Mouse (Mus musculus): ENCODE measurements at regions not wholly inside any gene's neighbourhood (a gene's known extent, or its start where the extent isn't known, plus 50 kb on each side); places are given as distances from the start of the nearest gene placed in this dataset.

DNA sequence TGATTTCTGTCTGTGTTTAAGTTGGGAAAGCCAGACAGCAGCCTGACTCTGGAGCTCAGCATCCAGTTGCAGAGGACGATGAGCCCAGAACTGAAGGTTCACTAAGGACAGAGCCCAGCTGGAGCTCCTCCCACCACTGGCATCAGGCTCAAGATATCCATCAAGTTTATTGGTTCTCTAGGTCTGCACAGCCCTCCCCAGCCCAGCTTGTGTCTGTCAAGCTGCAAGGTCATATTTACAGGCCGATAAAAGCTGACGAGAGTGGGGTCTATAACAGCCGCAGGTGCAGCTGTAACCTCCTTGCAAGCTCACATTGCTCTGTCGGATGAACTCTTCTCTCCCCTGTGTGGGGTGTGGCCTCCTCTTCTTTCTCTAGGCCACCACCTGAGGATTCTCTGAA lies 184.3 kb downstream of the Ajap1 start:
- Histone ChIP-seq H3K36me3 (ENCODE audit: control insufficient read depth, insufficient read depth, low read length) (no peaks in the 10 kb centered on the region), H3K4me3 (ENCODE audit: low read depth, low read length) (no peak overlapping the region), H3K27ac (ENCODE audit: low read depth, low read length) (no peak overlapping the region), H3K4me1 (replicated peaks; ENCODE audit: control insufficient read depth, insufficient read depth, low read length) (no peaks in the 10 kb centered on the region), H3K27me3 (replicated peaks; ENCODE audit: control insufficient read depth, insufficient read depth, low read length) (no peaks in the 10 kb centered on the region), H3K9me3 (ENCODE audit: control insufficient read depth, low read length) (no peaks in the 10 kb centered on the region), H3K9ac (ENCODE audit: low read depth, low read length) (no peak overlapping the region), H3K4me2 (no peak overlapping the region)
- WGBS = 78% methylated on average over 5 of the region's 5 CpGs
- no peak for ATAC-seq (replicated peaks; ENCODE audit: low FRiP score)
- no peak for DNase-seq (ENCODE audit: low spot score)

GRCm38 (mm10) chr4:153294828-153295227 lies 187.8 kb downstream of the Ajap1 start:
- ATAC-seq (replicated peaks; ENCODE audit: low FRiP score) = no peak
- no peaks in the 10 kb centered on the region for H3K9me3 ChIP-seq (ENCODE audit: control insufficient read depth, low read length)
- H3K36me3 ChIP-seq (ENCODE audit: control insufficient read depth, insufficient read depth, low read length) = no peaks in the 10 kb centered on the region
- H3K4me2 ChIP-seq = no peak overlapping the region
- 53% methylated on average over 6 of the region's 6 CpGs for WGBS
- H3K9ac ChIP-seq (ENCODE audit: low read depth, low read length) = no peak overlapping the region
- no peak for DNase-seq (ENCODE audit: low spot score)
- H3K4me1 ChIP-seq (replicated peaks; ENCODE audit: control insufficient read depth, insufficient read depth, low read length) = no peaks in the 10 kb centered on the region
- H3K27ac ChIP-seq (ENCODE audit: low read depth, low read length) = no peak overlapping the region
- no peaks in the 10 kb centered on the region for H3K27me3 ChIP-seq (replicated peaks; ENCODE audit: control insufficient read depth, insufficient read depth, low read length)
- no peak overlapping the region for H3K4me3 ChIP-seq (ENCODE audit: low read depth, low read length)

- Histone ChIP-seq H3K27ac (ENCODE audit: low read depth, low read length) (no peak overlapping the region), H3K4me2 (no peak overlapping the region), H3K36me3 (ENCODE audit: control insufficient read depth, insufficient read depth, low read length) (no peaks in the 10 kb centered on the region), H3K4me3 (ENCODE audit: low read depth, low read length) (no peak overlapping the region), H3K27me3 (replicated peaks; ENCODE audit: control insufficient read depth, insufficient read depth, low read length) (no peaks in the 10 kb centered on the region), H3K9me3 (ENCODE audit: control insufficient read depth, low read length) (no peaks in the 10 kb centered on the region), H3K9ac (ENCODE audit: low read depth, low read length) (no peak overlapping the region), H3K4me1 (replicated peaks; ENCODE audit: control insufficient read depth, insufficient read depth, low read length) (no peaks in the 10 kb centered on the region)
- ATAC-seq (replicated peaks; ENCODE audit: low FRiP score) (no peak), DNase-seq (ENCODE audit: low spot score) (no peak)
- 58% methylated on average over 3 of the region's 3 CpGs for WGBS
Observed at GRCm38 (mm10) chr4:153293137-153293536, 189.5 kb downstream of the Ajap1 start.

- Histone ChIP-seq H3K4me3 (ENCODE audit: low read depth, low read length) (no peak overlapping the region), H3K9me3 (ENCODE audit: control insufficient read depth, low read length) (0 out of 2 replicates have a peak, but pooled peaks cover 4% of the 10 kb centered on the region), H3K36me3 (ENCODE audit: control insufficient read depth, insufficient read depth, low read length) (no peaks in the 10 kb centered on the region), H3K27me3 (replicated peaks; ENCODE audit: control insufficient read depth, insufficient read depth, low read length) (no peaks in the 10 kb centered on the region), H3K9ac (ENCODE audit: low read depth, low read length) (no peak overlapping the region), H3K4me2 (no peak overlapping the region), H3K27ac (ENCODE audit: low read depth, low read length) (no peak overlapping the region), H3K4me1 (replicated peaks; ENCODE audit: control insufficient read depth, insufficient read depth, low read length) (no peaks in the 10 kb centered on the region)
- DNase-seq (ENCODE audit: low spot score) (no peak), ATAC-seq (replicated peaks; ENCODE audit: low FRiP score) (no peak)
- WGBS = 71% methylated on average over 8 of the region's 8 CpGs
Observed at GRCm38 (mm10) chr4:153288362-153288761, 194.2 kb downstream of the Ajap1 start.

DNA sequence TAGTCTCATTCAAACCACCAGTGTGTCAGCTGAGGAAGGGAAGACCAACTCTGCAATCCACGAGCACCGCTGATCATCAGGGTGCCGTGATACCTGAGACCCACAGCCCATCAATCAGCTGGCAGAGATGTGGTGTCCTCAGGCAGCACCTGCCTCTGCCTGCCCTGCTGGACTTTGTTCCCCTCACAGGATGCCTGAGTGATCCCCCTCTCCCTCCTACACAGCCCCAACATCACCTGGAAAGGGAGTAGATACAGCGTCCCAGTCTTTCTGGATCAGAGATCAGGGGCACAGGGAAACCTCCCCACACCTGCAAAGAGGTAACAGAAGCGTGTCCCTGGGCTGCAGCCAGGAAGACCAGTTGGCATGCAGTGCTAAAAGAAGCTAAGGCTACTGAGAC lies 198.4 kb downstream of the Ajap1 start:
- Histone ChIP-seq H3K27ac (ENCODE audit: low read depth, low read length) (no peak overlapping the region), H3K36me3 (ENCODE audit: control insufficient read depth, insufficient read depth, low read length) (no peaks in the 10 kb centered on the region), H3K4me1 (replicated peaks; ENCODE audit: control insufficient read depth, insufficient read depth, low read length) (no peaks in the 10 kb centered on the region), H3K4me2 (no peak overlapping the region), H3K27me3 (replicated peaks; ENCODE audit: control insufficient read depth, insufficient read depth, low read length) (no peaks in the 10 kb centered on the region), H3K9me3 (ENCODE audit: control insufficient read depth, low read length) (0 out of 2 replicates have a peak, but pooled peaks cover 6% of the 10 kb centered on the region), H3K9ac (ENCODE audit: low read depth, low read length) (no peak overlapping the region), H3K4me3 (ENCODE audit: low read depth, low read length) (no peak overlapping the region)
- DNase-seq (ENCODE audit: low spot score) = no peak
- WGBS = 82% methylated on average over 5 of the region's 5 CpGs
- no peak for ATAC-seq (replicated peaks; ENCODE audit: low FRiP score)

DNA sequence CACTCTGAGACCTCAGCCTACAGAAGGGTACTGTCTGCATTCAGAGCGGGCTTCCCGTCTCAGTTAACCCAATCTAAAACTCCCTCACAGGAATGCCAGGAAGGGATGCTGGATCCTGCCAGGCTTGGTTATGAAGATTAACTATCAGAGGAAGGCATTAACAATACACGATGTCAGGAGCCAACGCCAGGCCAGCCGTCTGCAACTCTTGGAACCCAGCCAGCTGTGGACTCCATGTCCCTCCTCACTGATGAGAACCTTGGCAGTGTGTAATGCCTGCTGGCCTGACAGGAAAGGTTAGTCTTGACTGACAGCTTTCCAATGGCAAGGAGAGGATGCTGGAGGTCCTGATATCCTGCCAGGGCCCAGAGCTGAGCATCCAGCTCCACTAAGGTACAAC lies 206.0 kb downstream of the Ajap1 start:
- no peaks in the 10 kb centered on the region for H3K9me3 ChIP-seq (ENCODE audit: control insufficient read depth, low read length)
- H3K4me3 ChIP-seq (ENCODE audit: low read depth, low read length) = no peak overlapping the region
- H3K4me2 ChIP-seq = no peak overlapping the region
- DNase-seq (ENCODE audit: low spot score) (no peak), ATAC-seq (replicated peaks; ENCODE audit: low FRiP score) (no peak)
- H3K4me1 ChIP-seq (replicated peaks; ENCODE audit: control insufficient read depth, insufficient read depth, low read length) = no peaks in the 10 kb centered on the region
- H3K27me3 ChIP-seq (replicated peaks; ENCODE audit: control insufficient read depth, insufficient read depth, low read length) = no peaks in the 10 kb centered on the region
- H3K9ac ChIP-seq (ENCODE audit: low read depth, low read length) = no peak overlapping the region
- no peak overlapping the region for H3K27ac ChIP-seq (ENCODE audit: low read depth, low read length)
- no peaks in the 10 kb centered on the region for H3K36me3 ChIP-seq (ENCODE audit: control insufficient read depth, insufficient read depth, low read length)
- 63% methylated on average over 5 of the region's 5 CpGs for WGBS

DNA sequence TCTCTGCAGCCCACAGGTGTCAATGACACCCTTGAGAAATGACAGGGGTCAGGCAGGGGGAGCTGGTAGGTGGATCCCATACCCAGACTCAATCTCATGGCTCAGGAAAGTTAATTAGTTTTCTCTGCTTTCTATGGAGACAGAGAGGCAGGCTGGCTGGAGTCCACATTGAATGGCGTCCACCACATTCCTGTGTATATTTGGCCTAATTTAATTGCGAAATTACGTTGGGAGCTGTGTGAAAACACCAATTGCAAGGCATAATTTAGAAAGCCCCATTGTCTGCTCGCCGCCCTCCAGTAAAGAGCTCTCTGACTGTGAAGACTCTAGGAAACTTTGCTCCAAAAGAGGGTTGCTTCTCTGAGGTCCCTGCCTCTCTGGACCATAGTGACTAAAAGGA lies 211.2 kb downstream of the Ajap1 start:
- Histone ChIP-seq H3K36me3 (ENCODE audit: control insufficient read depth, insufficient read depth, low read length) (no peaks in the 10 kb centered on the region), H3K27ac (ENCODE audit: low read depth, low read length) (no peak overlapping the region)
- WGBS = 77% methylated on average over 5 of the region's 5 CpGs

DNA sequence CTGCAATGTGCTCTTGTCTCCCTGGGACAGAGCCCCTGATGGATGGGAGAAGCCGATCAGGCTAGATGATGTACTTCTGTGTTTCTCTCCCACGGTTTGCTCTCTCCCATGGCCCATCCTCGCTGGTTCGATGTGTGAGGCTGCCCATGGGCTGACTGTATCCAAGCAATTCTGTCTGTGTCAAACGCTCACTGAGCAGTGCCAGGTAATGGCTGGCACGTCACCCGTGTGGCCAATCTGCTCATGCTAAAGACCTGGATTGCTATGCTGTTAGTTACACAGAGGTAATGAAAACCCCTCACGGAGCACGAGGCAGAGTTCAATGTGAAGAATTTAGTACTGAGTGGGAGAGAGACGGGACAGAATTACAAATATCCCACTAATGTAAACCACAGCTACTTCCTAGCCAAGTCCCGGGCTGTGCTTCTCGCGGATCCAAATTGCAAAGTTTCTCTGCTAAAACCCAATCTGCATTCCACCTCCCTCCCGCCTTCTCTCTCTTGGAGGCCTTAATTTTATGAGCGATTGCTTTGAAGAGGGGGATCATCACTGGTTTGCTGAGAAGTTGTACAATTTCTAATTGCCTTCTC lies 219.3 kb downstream of the Ajap1 start:
- no peak for DNase-seq (ENCODE audit: low spot score)
- WGBS = 69% methylated on average over 15 of the region's 15 CpGs
- no peaks in the 10 kb centered on the region for H3K4me1 ChIP-seq (replicated peaks; ENCODE audit: control insufficient read depth, insufficient read depth, low read length)
- no peaks in the 10 kb centered on the region for H3K27me3 ChIP-seq (replicated peaks; ENCODE audit: control insufficient read depth, insufficient read depth, low read length)
- no peak overlapping the region for H3K4me2 ChIP-seq
- no peak overlapping the region for H3K4me3 ChIP-seq (ENCODE audit: low read depth, low read length)
- H3K27ac ChIP-seq (ENCODE audit: low read depth, low read length) = no peak overlapping the region
- no peaks in the 10 kb centered on the region for H3K9me3 ChIP-seq (ENCODE audit: control insufficient read depth, low read length)
- no peak overlapping the region for H3K9ac ChIP-seq (ENCODE audit: low read depth, low read length)
- H3K36me3 ChIP-seq (ENCODE audit: control insufficient read depth, insufficient read depth, low read length) = no peaks in the 10 kb centered on the region
- no peak for ATAC-seq (replicated peaks; ENCODE audit: low FRiP score)

More for the DNA sequence above, 211.2 kb downstream of the Ajap1 start:
- no peak overlapping the region for H3K4me2 ChIP-seq
- no peaks in the 10 kb centered on the region for H3K27me3 ChIP-seq (replicated peaks; ENCODE audit: control insufficient read depth, insufficient read depth, low read length)
- no peaks in the 10 kb centered on the region for H3K9me3 ChIP-seq (ENCODE audit: control insufficient read depth, low read length)
- H3K4me3 ChIP-seq (ENCODE audit: low read depth, low read length) = no peak overlapping the region
- DNase-seq (ENCODE audit: low spot score) (no peak), ATAC-seq (replicated peaks; ENCODE audit: low FRiP score) (no peak)
- no peak overlapping the region for H3K9ac ChIP-seq (ENCODE audit: low read depth, low read length)
- H3K4me1 ChIP-seq (replicated peaks; ENCODE audit: control insufficient read depth, insufficient read depth, low read length) = no peaks in the 10 kb centered on the region

DNA sequence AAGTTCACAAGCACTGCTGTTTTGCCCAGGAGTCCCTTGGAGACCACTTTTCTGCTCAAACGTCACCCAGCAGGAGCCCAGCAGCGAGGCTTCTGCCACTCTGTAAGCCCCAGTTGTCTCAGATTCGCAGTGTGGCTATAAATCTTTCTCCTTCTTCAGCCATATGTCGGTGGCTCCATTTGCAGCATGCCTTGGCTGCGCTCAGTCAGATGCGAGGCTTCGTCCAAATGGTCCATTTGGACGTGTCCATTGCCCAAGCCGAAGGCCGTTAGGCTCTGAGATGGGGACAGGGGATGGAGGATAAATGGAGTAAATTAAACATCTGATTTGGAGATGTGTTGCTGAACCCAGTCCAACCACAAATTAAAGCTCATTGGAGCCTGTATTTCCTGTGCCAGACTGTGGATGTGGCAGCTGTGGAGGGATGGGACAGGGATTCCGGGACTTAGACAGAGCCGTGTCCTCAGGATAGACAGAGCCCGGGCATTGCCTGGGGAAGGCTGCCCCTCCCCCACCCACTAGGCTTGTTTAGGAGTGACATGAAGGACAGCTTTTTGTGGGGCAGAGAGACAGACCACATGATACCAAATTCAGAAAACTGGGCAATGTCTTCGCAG lies 221.6 kb downstream of the Ajap1 start:
- Histone ChIP-seq H3K27ac (ENCODE audit: low read depth, low read length) (no peak overlapping the region), H3K36me3 (ENCODE audit: control insufficient read depth, insufficient read depth, low read length) (no peaks in the 10 kb centered on the region), H3K27me3 (replicated peaks; ENCODE audit: control insufficient read depth, insufficient read depth, low read length) (no peaks in the 10 kb centered on the region), H3K4me1 (replicated peaks; ENCODE audit: control insufficient read depth, insufficient read depth, low read length) (no peaks in the 10 kb centered on the region), H3K9ac (ENCODE audit: low read depth, low read length) (no peak overlapping the region), H3K4me2 (no peak overlapping the region), H3K9me3 (ENCODE audit: control insufficient read depth, low read length) (no peaks in the 10 kb centered on the region), H3K4me3 (ENCODE audit: low read depth, low read length) (no peak overlapping the region)
- ATAC-seq (replicated peaks; ENCODE audit: low FRiP score) = no peak
- WGBS = 69% methylated on average over 14 of the region's 14 CpGs
- no peak for DNase-seq (ENCODE audit: low spot score)
